Mouse (Mus musculus) common myeloid progenitor, adult 5-6 weeks (primary cell): ENCODE measurements around the gene Abhd17a. TPM values are rescaled to one million over a fixed set of nuclear protein-coding genes. Genes with fewer than 3 reads are reported as not detected.

Source experiments
- ATAC-seq: replicated peaks from 2 replicates; pipeline ENCODE4 v1.8.0; 2016; ENCODE audit warnings: low read depth, mild to moderate bottlenecking, moderate TSS enrichment, inconsistent platforms; ENCODE audit not compliant: poor library complexity, severe bottlenecking
- total RNA-seq: library from RNA; stranded (forward); fragments of 200-1000, 187-1606 nt; gene quantifications from 2 replicates; pipeline ENCODE4 v1.2.3, GENCODE M21; 2017

Abhd17a gene
- total RNA-seq, 1 experiment from 2014 or later = 15.3 TPM

GRCm38 (mm10) chr10:80553575-80553974, 36.6 kb downstream of the Abhd17a start:
- peak; percentile 67 for ATAC-seq

GRCm38 (mm10) chr10:80552364-80552763, 37.8 kb downstream of the Abhd17a start:
- no peak for ATAC-seq

- ATAC-seq = no peak
Observed at GRCm38 (mm10) chr10:80549279-80549678, 40.9 kb downstream of the Abhd17a start.

- peak; percentile 54 for ATAC-seq
Observed at GRCm38 (mm10) chr10:80548428-80549006, 41.6 kb downstream of the Abhd17a start.

GRCm38 (mm10) chr10:80547539-80547938, 42.6 kb downstream of the Abhd17a start:
- no peak for ATAC-seq

GRCm38 (mm10) chr10:80546945-80547344, 43.2 kb downstream of the Abhd17a start:
- ATAC-seq = no peak

GRCm38 (mm10) chr10:80545590-80545989, 44.6 kb downstream of the Abhd17a start:
- no peak for ATAC-seq

- ATAC-seq = no peak
Observed at GRCm38 (mm10) chr10:80543873-80544272, 46.3 kb downstream of the Abhd17a start.

GRCm38 (mm10) chr10:80539493-80539892, 50.6 kb downstream of the Abhd17a start:
- ATAC-seq = no peak

GRCm38 (mm10) chr10:80538710-80539394, 51.3 kb downstream of the Abhd17a start, which contains the start of gene Atp8b3:
Atp8b3 (minus strand) TSS chr10:80539124.
- peak; percentile 90 for ATAC-seq

- no peak for ATAC-seq
Observed at GRCm38 (mm10) chr10:80538180-80538579, 52.0 kb downstream of the Abhd17a start.

- no peak for ATAC-seq
Observed at GRCm38 (mm10) chr10:80535711-80536110, 54.4 kb downstream of the Abhd17a start.

- ATAC-seq = peak; percentile 31
Observed at GRCm38 (mm10) chr10:80535071-80535470, 55.1 kb downstream of the Abhd17a start.

- ATAC-seq = peak; percentile 48
Observed at GRCm38 (mm10) chr10:80533704-80534103, 56.4 kb downstream of the Abhd17a start.

Other genes starting within 250 kb of the Abhd17a start
- gene Adamtsl5, start 241.9 kb downstream of the Abhd17a start, total RNA-seq = 0.10 and 0.64 TPM in 2 replicates
- gene Plk5, start 233.9 kb downstream of the Abhd17a start, total RNA-seq = 0.55 TPM in 1 of 2 replicates, not detected in the other
- 9.5 and 14.3 TPM in 2 replicates for gene Mex3d, start 202.7 kb downstream of the Abhd17a start, total RNA-seq
- 76.2 and 113 TPM in 2 replicates for gene Mbd3, start 190.8 kb downstream of the Abhd17a start, total RNA-seq
- 141 and 186 TPM in 2 replicates for gene Uqcr11, start 183.5 kb downstream of the Abhd17a start, total RNA-seq
- gene Tcf3, start 156.7 kb downstream of the Abhd17a start, total RNA-seq = 67.2 and 80.0 TPM in 2 replicates
- not detected in 2 replicates for gene Onecut3, start 95.5 kb downstream of the Abhd17a start, total RNA-seq
- gene Atp8b3, start 51.2 kb downstream of the Abhd17a start, total RNA-seq = not detected in 2 replicates
- 12.3 and 19.2 TPM in 2 replicates for gene Rexo1, start 28.8 kb downstream of the Abhd17a start, total RNA-seq
- 8.6 and 10.6 TPM in 2 replicates for gene Klf16, start 13.0 kb downstream of the Abhd17a start, total RNA-seq
- gene Scamp4, start 12.5 kb upstream of the Abhd17a start, total RNA-seq = 10.8 and 13.3 TPM in 2 replicates
- 0.96 TPM in 1 of 2 replicates, not detected in the other for gene Adat3, start 12.5 kb upstream of the Abhd17a start, total RNA-seq
- 0.24 and 0.27 TPM in 2 replicates for gene Gm49322, start 15.7 kb upstream of the Abhd17a start, total RNA-seq
- 132 and 167 TPM in 2 replicates for gene Csnk1g2, start 32.5 kb upstream of the Abhd17a start, total RNA-seq
- gene Btbd2, start 66.7 kb upstream of the Abhd17a start, total RNA-seq = 19.2 and 27.1 TPM in 2 replicates
- 37.5 and 55.6 TPM in 2 replicates for gene Mknk2, start 87.8 kb upstream of the Abhd17a start, total RNA-seq
- 42.9 and 49.3 TPM in 2 replicates for gene Mob3a, start 111.6 kb upstream of the Abhd17a start, total RNA-seq
- 6.4 and 10.4 TPM in 2 replicates for gene Izumo4, start 111.8 kb upstream of the Abhd17a start, total RNA-seq
- gene Ap3d1, start 151.9 kb upstream of the Abhd17a start, total RNA-seq = 33.6 and 39.4 TPM in 2 replicates
- gene Dot1l, start 164.9 kb upstream of the Abhd17a start, total RNA-seq = 7.6 and 19.5 TPM in 2 replicates
- 26.6 and 46.7 TPM in 2 replicates for gene Sf3a2, start 207.9 kb upstream of the Abhd17a start, total RNA-seq
- 36.7 and 43.0 TPM in 2 replicates for gene Plekhj1, start 208.3 kb upstream of the Abhd17a start, total RNA-seq
- gene Amh, start 214.9 kb upstream of the Abhd17a start, total RNA-seq = 0.58 TPM in 1 of 2 replicates, not detected in the other
- not detected in 2 replicates for gene Jsrp1, start 223.2 kb upstream of the Abhd17a start, total RNA-seq
- gene Oaz1, start 236.3 kb upstream of the Abhd17a start, total RNA-seq = 288 TPM in 2 replicates